Mouse (Mus musculus) urinary bladder, postnatal 10 days (tissue): ENCODE results near the gene Msantd3.
A peak's percentile ranks its signal among the peaks of the same experiment; 100 is the strongest.

Experiments used
- DNase-seq: peaks from one replicate; pipeline ENCODE4 v3.0.0; 2022; ENCODE audit warnings: low spot score

The Msantd3 gene

GRCm38 (mm10) chr4:48555729-48556128 lies 16.0 kb downstream of the Msantd3 start:
- DNase-seq: no peak

GRCm38 (mm10) chr4:48559652-48560051 lies 19.9 kb downstream of the Msantd3 start:
- no peak for DNase-seq

- DNase-seq: no peak
These were observed 22.1 kb downstream of the Msantd3 start for GRCm38 (mm10) chr4:48561824-48562223.

DNA sequence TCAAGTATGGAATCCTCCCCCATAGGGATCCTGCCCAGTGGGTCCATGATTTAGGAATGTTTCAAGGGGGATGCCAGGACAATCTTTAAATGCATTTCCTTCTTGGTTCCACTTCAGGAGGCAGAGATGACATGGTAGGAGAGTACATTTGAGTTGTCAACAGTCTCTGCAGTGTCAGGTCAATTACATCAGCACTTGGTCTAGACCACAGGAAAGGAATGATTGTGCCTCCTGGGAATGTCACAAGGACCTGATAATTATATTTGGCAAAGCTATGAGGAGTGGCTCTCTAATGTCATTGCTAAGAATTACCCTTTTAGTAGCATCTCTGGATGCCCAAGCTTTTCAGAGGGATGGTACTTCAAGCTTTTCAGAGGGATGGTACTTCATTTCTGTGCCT lies 25.2 kb downstream of the Msantd3 start:
- DNase-seq: no peak

GRCm38 (mm10) chr4:48576361-48576760 lies 36.6 kb downstream of the Msantd3 start:
- DNase-seq: no peak

DNA sequence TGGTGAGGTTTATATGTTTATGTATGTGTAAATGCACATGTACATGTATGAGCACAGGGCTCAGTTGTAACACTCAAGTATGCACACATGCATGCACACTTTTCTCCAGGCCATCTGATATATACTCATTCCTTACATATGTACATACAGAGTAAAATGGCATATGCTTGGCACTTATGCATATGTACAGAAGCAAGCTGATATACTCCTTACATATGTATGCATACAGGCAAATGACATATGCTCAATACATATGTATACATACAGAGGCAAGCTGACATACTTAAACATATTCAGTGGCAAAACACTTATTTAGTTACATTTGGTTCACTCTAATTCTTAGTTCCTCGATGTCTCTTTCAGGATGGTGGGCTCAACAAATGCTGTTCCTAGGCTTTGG lies 38.1 kb downstream of the Msantd3 start:
- no peak for DNase-seq

DNA sequence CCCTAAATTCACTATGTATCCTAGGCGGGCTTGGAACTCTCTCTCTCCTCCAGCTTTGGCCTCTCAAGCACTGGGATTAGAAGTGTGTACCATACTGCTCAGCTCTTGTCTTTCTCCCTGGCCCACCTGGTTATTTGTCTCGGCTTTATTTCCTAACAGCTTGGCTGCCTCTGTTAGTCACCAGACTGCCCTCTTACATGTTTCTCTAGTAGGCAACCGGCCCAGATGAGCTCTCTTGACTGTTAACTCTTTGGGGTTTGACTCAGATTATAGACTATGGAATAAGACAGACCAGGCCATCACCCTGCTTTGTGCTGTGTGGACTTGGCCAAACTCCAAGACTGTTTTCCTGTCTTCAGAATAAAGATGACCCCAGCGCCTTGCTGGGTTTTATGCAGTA lies 38.7 kb downstream of the Msantd3 start:
- no peak for DNase-seq

GRCm38 (mm10) chr4:48579475-48580110 lies 39.9 kb downstream of the Msantd3 start:
- DNase-seq: no peak

- no peak for DNase-seq
These were observed 41.5 kb downstream of the Msantd3 start for GRCm38 (mm10) chr4:48581201-48581600.

- DNase-seq: no peak
These were observed 42.3 kb downstream of the Msantd3 start for GRCm38 (mm10) chr4:48581993-48582392.

- no peak for DNase-seq
These were observed 43.2 kb downstream of the Msantd3 start for GRCm38 (mm10) chr4:48582941-48583340.

DNA sequence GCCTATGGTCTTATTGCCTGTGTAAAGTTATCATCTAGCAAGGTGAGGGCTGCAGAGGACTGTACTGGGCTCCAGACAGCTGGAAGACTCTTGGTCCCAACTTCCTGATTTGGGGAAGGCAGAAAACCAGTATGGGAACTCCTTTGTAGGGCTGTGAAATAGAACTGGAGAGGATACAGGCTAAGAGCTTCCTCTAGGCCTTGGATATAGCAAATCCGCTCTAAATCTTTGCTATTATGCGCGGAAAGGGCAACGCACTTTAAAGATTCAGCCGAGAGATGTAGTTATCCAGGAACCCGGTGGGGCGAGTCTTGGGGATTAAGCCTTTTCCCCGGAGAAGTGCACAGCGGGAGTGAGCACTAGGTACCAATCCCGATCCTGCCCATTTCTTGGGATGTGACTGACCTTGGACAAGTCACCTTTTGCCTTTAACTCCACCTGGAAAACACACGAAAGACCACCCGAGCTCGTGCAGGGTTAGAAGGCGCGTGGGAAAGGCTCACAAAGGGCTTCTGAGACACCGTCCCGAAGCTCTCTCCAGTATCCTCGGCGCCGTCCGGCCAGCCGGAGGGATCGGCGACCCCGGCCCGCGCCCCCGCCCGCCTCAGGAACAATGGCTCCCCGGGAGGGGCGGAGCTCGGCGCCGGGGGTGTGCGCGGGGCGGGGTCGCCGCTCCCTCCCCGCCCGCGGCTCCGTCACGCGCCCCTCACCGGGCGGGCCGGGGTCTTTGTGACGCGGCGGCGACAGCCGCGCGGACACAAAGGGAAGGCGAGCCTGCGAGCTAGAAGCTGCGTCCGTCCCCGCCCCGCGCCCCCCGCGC lies 44.9 kb downstream of the Msantd3 start, which contains the start of gene Tmeff1:
Gene Tmeff1, plus strand, starts transcription at position 754 of the 820 bp plus-strand sequence.
- DNase-seq: no peak

DNA sequence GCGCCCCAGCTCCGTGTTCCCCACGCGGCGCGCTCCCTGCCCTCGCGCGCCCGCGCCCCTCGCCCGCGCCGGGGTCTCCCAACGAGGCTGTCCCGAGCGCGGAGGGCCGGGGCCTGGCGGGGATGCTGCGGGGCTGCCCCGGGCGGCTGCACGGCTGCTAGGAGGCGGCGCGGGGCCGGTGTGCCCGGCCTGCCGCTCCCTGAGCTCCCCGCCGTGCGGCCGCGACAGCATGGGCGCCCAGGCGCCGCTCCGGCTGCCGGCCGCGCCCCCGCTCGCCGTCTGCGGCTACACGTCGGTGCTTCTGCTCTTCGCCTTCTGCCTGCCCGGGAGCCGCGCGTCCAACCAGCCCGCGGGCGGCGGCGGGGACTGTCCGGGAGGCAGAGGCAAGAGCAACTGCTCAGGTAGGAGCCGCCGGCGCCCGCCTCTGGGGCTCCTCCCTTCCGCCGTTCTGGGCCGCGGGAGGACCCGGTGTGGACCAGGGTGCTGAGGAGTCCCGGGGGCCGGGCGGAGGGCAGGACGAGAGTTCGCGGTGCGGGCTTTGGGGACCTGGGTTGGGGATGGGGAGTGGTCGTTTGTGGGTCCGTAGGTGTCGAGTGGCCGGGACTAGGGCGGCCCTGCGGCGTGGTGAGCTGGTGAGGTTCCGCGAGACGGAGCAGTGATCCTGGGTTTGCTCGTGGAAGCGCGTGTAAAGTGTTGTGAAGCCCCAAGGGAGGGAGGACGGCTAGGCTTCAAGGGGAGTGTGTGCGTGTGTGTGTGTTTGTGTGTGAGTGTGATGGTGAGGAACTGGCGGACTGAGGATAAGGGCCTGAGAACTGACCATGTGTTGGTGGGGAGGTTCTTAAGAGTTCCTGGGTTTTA lies 45.7 kb downstream of the Msantd3 start:
- peak; percentile 16 for DNase-seq

- DNase-seq: no peak
These were observed 46.5 kb downstream of the Msantd3 start for GRCm38 (mm10) chr4:48586099-48586821.

DNA sequence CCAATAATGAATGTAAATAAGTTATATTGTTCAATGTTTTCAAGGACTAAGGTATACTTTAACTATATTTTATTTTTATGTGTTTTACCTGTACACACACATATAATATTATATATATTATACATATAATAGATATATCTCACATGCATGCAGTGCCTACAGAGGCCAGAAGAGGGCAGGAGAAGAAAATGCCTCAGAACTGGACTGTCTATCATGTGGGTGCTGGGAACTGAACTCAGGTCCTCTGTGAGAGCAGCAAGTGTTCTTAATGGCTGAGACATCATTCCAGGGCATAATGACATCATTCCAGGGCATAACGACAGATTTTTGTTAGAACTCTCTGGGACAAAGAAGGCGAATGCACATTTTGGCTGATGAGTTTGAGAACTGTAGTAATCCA lies 47.8 kb downstream of the Msantd3 start:
- DNase-seq: no peak

GRCm38 (mm10) chr4:48588576-48588975 lies 48.8 kb downstream of the Msantd3 start:
- DNase-seq: no peak

GRCm38 (mm10) chr4:48590862-48591261 lies 51.1 kb downstream of the Msantd3 start:
- DNase-seq: no peak

GRCm38 (mm10) chr4:48591390-48591789 lies 51.7 kb downstream of the Msantd3 start:
- DNase-seq: no peak

DNA sequence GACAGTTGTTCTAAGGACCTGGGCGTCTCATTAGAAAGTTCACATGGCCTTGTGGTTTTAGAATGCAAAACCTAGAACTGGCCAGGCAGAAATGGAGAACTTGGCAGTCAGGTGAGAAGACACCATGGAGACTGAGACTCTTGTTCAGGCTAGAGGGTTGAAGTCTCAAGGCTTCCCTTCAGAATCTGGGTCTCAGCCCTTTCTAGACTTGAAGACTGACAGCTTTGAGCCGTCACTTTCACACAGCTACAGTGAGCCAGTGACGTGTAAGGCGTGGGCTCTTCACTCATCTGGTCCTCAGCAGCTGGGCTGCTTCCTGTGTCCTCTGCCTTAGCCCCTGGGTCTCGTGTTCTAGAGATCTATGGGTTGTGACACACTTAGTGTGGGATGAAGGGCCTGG lies 52.6 kb downstream of the Msantd3 start:
- no peak for DNase-seq

- no peak for DNase-seq
These were observed 53.1 kb downstream of the Msantd3 start for GRCm38 (mm10) chr4:48592844-48593243.

GRCm38 (mm10) chr4:48596111-48596510 lies 56.4 kb downstream of the Msantd3 start:
- no peak for DNase-seq

DNA sequence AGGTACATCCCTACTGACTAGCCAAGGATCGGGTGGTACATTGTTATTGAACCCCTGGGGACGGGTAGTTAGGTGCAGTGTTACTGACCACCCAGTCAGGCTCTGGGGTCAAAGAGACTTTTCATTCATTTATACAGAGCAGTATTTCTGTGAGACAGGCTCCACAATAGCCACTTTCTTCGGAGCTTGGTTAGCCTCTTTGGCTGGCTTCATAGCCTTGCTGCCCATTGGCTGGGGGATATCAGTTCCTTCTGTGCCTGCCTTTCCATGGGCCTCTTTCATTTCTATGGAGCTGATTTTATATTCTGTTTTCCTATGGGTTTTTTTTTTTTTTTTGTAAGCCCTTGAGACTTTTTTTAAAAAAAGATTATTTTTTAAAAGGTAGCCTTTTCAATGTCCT lies 65.9 kb downstream of the Msantd3 start:
- DNase-seq: no peak
